Mouse (Mus musculus) midbrain, postnatal 0 days (tissue): Measurements from ENCODE around the gene Myl7. TPM values are rescaled to one million over a fixed set of nuclear protein-coding genes. Genes with fewer than 3 reads are reported as not detected.
A peak's percentile ranks its signal among the peaks of the same experiment; 100 is the strongest.

Experiments
- ATAC-seq: fragments of 200-750 bp; cut with Nextera tagmentation; 2 replicates; pipeline ENCODE4 v1.8.0; 2017; ENCODE audit warnings: moderate number of reproducible peaks, mild to moderate bottlenecking, moderate TSS enrichment, moderate library complexity; ENCODE audit not compliant: low FRiP score
- DNase-seq: peaks from one replicate; pipeline ENCODE4 v3.0.0-alpha.2; 2015; ENCODE audit warnings: low spot score
- H3K27ac ChIP-seq: fragments of 300-500 bp; sonication (generic); 2 replicates; pipeline ENCODE4 v1.5.1; 2014; ENCODE audit warnings: low read depth, mild to moderate bottlenecking, low read length, mixed read lengths
- H3K27me3 ChIP-seq: fragments of 300-500 bp; sonication (generic); 2 replicates; pipeline ENCODE4 v1.6.1; 2014; ENCODE audit warnings: low read length, control low read depth, mixed read lengths; ENCODE audit not compliant: insufficient read depth
- H3K36me3 ChIP-seq: fragments of 300-500 bp; sonication (generic); 2 replicates; pipeline ENCODE4 v1.6.1; 2014; ENCODE audit warnings: low read length, control low read depth, mixed read lengths; ENCODE audit not compliant: insufficient read depth
- H3K4me1 ChIP-seq: fragments of 300-500 bp; sonication (generic); 2 replicates; pipeline ENCODE4 v1.6.1; 2014; ENCODE audit warnings: mild to moderate bottlenecking, control low read depth, antibody characterized with exemption, low read length, mixed read lengths; ENCODE audit not compliant: insufficient read depth
- H3K4me2 ChIP-seq: fragments of 300-500 bp; sonication (generic); 2 replicates; pipeline ENCODE4 v1.6.1; 2014; ENCODE audit warnings: low read depth, mild to moderate bottlenecking, low read length, mixed read lengths; ENCODE audit not compliant: poor library complexity, severe bottlenecking
- H3K4me3 ChIP-seq: fragments of 300-500 bp; sonication (generic); 2 replicates; pipeline ENCODE4 v1.5.1; 2014; ENCODE audit warnings: low read depth, mild to moderate bottlenecking, low read length, moderate library complexity
- H3K9ac ChIP-seq: fragments of 300-500 bp; sonication (generic); replicated peaks from 2 replicates; pipeline ENCODE4 v1.6.1; 2014; ENCODE audit warnings: mild to moderate bottlenecking, low read length, moderate library complexity, mixed read lengths; ENCODE audit not compliant: poor library complexity, severe bottlenecking
- H3K9me3 ChIP-seq: fragments of 300-500 bp; sonication (generic); 2 replicates; pipeline ENCODE4 v1.6.1; 2016; ENCODE audit warnings: low read length, control low read depth
- CTCF ChIP-seq: IDR thresholded peaks from 2 replicates; pipeline ENCODE4 v1.5.1; 2016; ENCODE audit warnings: antibody characterized with exemption, mild to moderate bottlenecking
- WGBS: fragments of 180-500 bp; shearing (Covaris S2); extraction: QIAGEN DNeasy Blood & Tissue Kit; methylation state at CpG from one replicate; pipeline ENCODE4 v1.1.7; 2014; 5-methylcytosine and 5-hydroxymethylcytosine counted together
- polyA plus RNA-seq: library from polyadenylated mRNA; unstranded; fragments of >200 nt; fragmentation: Nextera tagmentation; extraction: Ambion mirVana; gene quantifications from 2 replicates; pipeline ENCODE4 v1.2.1, GENCODE M21; 2015
- total RNA-seq: library from RNA; depleted of rRNA; stranded (reverse); fragments of >200 nt; gene quantifications from 2 replicates; pipeline ENCODE4 v1.2.3, GENCODE M21; 2014

Myl7 gene
- total and polyA plus RNA-seq, 2 experiments from 2014 or later: not detected

- WGBS: 57% methylated on average over 5 of the region's 5 CpGs
- peaks cover 2% of the 10 kb centered on the region for H3K36me3 ChIP-seq
- peak; percentile 70 for DNase-seq
- no peak overlapping the region for H3K27ac ChIP-seq
- no peak overlapping the region for H3K4me3 ChIP-seq
- no peak for ATAC-seq
- H3K9me3 ChIP-seq: no peaks in the 10 kb centered on the region
- H3K4me2 ChIP-seq: no peak overlapping the region
- no peak overlapping the region for H3K9ac ChIP-seq
- peak; percentile 85 for TF ChIP-seq CTCF
- H3K27me3 ChIP-seq: no peaks in the 10 kb centered on the region
- H3K4me1 ChIP-seq: 0 out of 2 replicates have a peak, but pooled peaks cover 3% of the 10 kb centered on the region
Measured at GRCm38 (mm10) chr11:5879905-5880304, 18.7 kb downstream of the Myl7 start.

GRCm38 (mm10) chr11:5878661-5879060 lies 19.9 kb downstream of the Myl7 start:
- ATAC-seq (no peak), DNase-seq (no peak)
- Histone ChIP-seq H3K36me3 (peaks cover 14% of the 10 kb centered on the region), H3K9me3 (no peaks in the 10 kb centered on the region), H3K9ac (peak overlapping the region; percentile 42), H3K27me3 (no peaks in the 10 kb centered on the region), H3K4me2 (peak overlapping the region; percentile 75), H3K4me1 (0 out of 2 replicates have a peak, but pooled peaks cover 3% of the 10 kb centered on the region), H3K4me3 (peak overlapping the region; percentile 63), H3K27ac (peak overlapping the region; percentile 82)
- TF ChIP-seq CTCF: no peak
- 31% methylated on average over 8 of the region's 8 CpGs for WGBS

GRCm38 (mm10) chr11:5877921-5878526 lies 20.6 kb downstream of the Myl7 start, which contains the start of gene Pold2:
Gene Pold2 (minus strand): TSS chr11:5878292.
- H3K4me2 ChIP-seq: peak within 1 kb of the TSS; percentile 75
- peak within 1 kb of the TSS; percentile 63 for H3K4me3 ChIP-seq
- WGBS: under 1% methylated on average over 46 of the region's 52 CpGs
- peak; percentile 98 for ATAC-seq
- no peak for TF ChIP-seq CTCF
- peaks cover 20% of the 10 kb centered on the region for H3K36me3 ChIP-seq
- peak within 1 kb of the TSS; percentile 82 for H3K27ac ChIP-seq
- peak within 1 kb of the TSS; percentile 48 for H3K9ac ChIP-seq
- 0 out of 2 replicates have a peak, but pooled peaks cover 3% of the 10 kb centered on the region for H3K4me1 ChIP-seq
- DNase-seq: peak; percentile 98
- H3K9me3 ChIP-seq: no peaks in the 10 kb centered on the region
- H3K27me3 ChIP-seq: no peaks in the 10 kb centered on the region

DNA sequence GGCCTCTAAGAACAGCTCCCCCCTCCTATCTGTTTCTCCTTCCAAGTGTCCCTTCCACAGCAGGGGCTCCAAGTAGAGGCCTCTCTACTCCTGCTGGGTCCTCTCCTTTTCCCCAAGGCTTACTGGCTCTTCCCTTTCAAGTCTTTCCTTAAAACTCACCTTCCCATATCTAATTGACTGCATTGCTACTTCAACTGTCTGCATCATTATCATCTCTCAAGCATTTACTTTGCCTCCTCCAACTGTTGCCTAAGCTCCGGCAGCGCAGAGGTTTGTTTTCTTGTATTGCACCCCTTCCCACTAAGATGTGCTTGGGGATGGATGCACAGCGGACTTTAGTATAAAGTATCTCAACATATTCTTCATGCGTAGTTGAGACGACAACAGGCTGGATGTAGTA lies 21.2 kb downstream of the Myl7 start:
- Histone ChIP-seq H3K27ac (no peak overlapping the region), H3K4me2 (peak overlapping the region; percentile 75), H3K4me3 (peak overlapping the region; percentile 63), H3K36me3 (peaks cover 25% of the 10 kb centered on the region), H3K27me3 (no peaks in the 10 kb centered on the region), H3K9ac (peak overlapping the region; percentile 48), H3K4me1 (0 out of 2 replicates have a peak, but pooled peaks cover 3% of the 10 kb centered on the region), H3K9me3 (no peaks in the 10 kb centered on the region)
- WGBS: under 1% methylated on average over 5 of the region's 5 CpGs
- TF ChIP-seq CTCF: no peak
- DNase-seq (no peak), ATAC-seq (no peak)

DNA sequence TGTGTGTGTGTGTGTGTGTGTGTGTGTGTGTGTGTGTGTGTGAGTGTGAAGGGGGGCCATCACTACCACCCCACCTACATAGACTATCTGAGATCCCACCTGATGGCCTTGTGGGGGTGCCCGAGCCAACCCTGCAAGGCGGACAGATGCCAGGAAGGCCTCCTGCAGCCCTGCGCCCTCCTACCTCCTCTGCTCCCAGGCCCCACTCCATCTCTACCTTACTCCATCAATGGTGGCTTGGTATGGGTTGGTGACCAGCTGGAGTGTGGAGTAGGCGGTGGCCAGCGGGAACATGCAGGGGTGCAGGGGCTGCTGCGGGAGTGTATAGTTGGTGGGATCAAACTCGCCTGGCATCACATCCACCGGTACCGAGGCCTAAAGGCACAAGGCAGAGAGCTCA lies 25.4 kb downstream of the Myl7 start:
- no peak for DNase-seq
- no peak for TF ChIP-seq CTCF
- Histone ChIP-seq H3K4me2 (no peak overlapping the region), H3K36me3 (peaks cover 46% of the 10 kb centered on the region), H3K9ac (no peak overlapping the region), H3K27me3 (no peaks in the 10 kb centered on the region), H3K27ac (no peak overlapping the region), H3K9me3 (no peaks in the 10 kb centered on the region), H3K4me1 (0 out of 2 replicates have a peak, but pooled peaks cover 3% of the 10 kb centered on the region), H3K4me3 (no peak overlapping the region)
- ATAC-seq: no peak
- 98% methylated on average over 9 of the region's 9 CpGs for WGBS

GRCm38 (mm10) chr11:5872707-5873106 lies 25.9 kb downstream of the Myl7 start:
- 0 out of 2 replicates have a peak, but pooled peaks cover 3% of the 10 kb centered on the region for H3K4me1 ChIP-seq
- H3K27ac ChIP-seq: no peak overlapping the region
- H3K4me3 ChIP-seq: no peak overlapping the region
- H3K36me3 ChIP-seq: peaks cover 46% of the 10 kb centered on the region
- no peak for TF ChIP-seq CTCF
- H3K4me2 ChIP-seq: no peak overlapping the region
- ATAC-seq (no peak), DNase-seq (no peak)
- no peaks in the 10 kb centered on the region for H3K27me3 ChIP-seq
- H3K9ac ChIP-seq: no peak overlapping the region
- 94% methylated on average over 11 of the region's 11 CpGs for WGBS
- no peaks in the 10 kb centered on the region for H3K9me3 ChIP-seq
